ENCODE assay signal across 26 mouse cellular contexts in the genomic region with DNA sequence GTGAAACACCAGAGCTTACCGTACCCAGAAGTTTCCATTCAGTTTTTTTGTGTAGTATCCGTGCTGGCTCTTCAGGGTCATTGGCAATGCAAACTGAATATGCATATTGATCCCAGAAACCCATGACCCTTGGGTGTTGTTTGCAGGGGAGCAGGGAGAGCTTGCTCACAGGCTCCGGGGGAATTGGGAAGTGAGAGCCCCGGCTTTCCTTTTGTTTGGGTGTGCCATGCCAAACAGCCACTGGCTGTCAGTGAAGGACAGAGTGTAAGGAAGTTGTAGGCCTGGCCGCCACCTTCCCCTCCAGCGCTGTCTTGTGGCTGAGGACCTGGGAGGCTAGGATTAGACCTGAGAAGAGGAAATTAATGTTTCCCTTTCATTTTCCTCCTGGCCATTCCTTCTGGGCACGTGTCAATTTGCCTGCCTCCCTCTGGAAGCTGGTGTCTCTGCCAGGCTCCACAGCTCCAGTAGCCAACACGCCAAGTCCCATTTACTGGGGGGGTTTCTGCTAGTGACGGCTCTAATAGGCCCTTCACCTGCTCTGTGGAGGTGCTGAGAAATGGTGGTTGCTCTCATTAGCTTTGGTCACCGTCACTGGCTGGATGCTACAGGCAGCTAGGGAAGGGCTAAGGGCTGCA.
A peak's percentile ranks its signal among the peaks of the same experiment; 100 is the strongest.
DNase-seq lines count a peak whose midpoint lies in the region; ATAC-seq lines count a peak whose summit lies in the region.
"Had no signal": no experiment of that assay in that cellular context is flagged by ENCODE, and none has a peak within 500 bp of the region (broad histone marks: within the 10 kb centered on the region; RNA-seq: fewer than 3 reads in every experiment).

No protein-coding gene starts in this region.

- peak overlapping the region; percentile 68 for H3K27ac ChIP-seq in hindbrain, embryonic 13.5 days
- H3K27ac ChIP-seq in hindbrain, embryonic 12.5 days: no peak overlapping the region
- 0 out of 2 replicates have a peak overlapping the region, but pooled peaks have one; percentile 13 for H3K27ac ChIP-seq in midbrain, embryonic 10.5 days (replicated peaks)
- H3K27ac ChIP-seq in midbrain, embryonic 15.5 days: no peak overlapping the region
- peak overlapping the region; percentile 9; the same call in 1 of the 2 replicates for H3K27ac ChIP-seq in hindbrain, embryonic 16.5 days (ENCODE audit: low read depth, low read length)
- H3K27ac ChIP-seq: forebrain, embryonic 13.5 days; heart, adult 2 months; heart, embryonic 13.5 days; kidney, embryonic 15.5 days; liver, embryonic 12.5 days had no signal

- H3K27me3 ChIP-seq in hindbrain, embryonic 13.5 days: no peaks in the 10 kb centered on the region
- H3K27me3 ChIP-seq in hindbrain, embryonic 12.5 days: no peaks in the 10 kb centered on the region
- H3K27me3 ChIP-seq in midbrain, embryonic 10.5 days (ENCODE audit: low read depth, poor library complexity, severe bottlenecking): no peaks in the 10 kb centered on the region; the same call in 1 of the 2 replicates
- no peaks in the 10 kb centered on the region for H3K27me3 ChIP-seq in midbrain, embryonic 15.5 days (replicated peaks)
- no peaks in the 10 kb centered on the region for H3K27me3 ChIP-seq in hindbrain, embryonic 16.5 days (replicated peaks; ENCODE audit: control insufficient read depth, insufficient read depth, low read length)
- H3K27me3 ChIP-seq: CH12.LX; kidney, embryonic 15.5 days; liver, embryonic 12.5 days; megakaryocyte, embryonic 14.5 days had no signal

- no peak overlapping the region for H3K9ac ChIP-seq in hindbrain, embryonic 13.5 days
- no peak overlapping the region for H3K9ac ChIP-seq in hindbrain, embryonic 12.5 days
- H3K9ac ChIP-seq in midbrain, embryonic 15.5 days: no peak overlapping the region
- peak overlapping the region; percentile 12; the same call in 1 of the 2 replicates for H3K9ac ChIP-seq in hindbrain, embryonic 16.5 days (ENCODE audit: low read depth, low read length)
- H3K9ac ChIP-seq: forebrain, embryonic 13.5 days; heart, embryonic 13.5 days; kidney, embryonic 15.5 days; liver, embryonic 12.5 days; liver, postnatal 0 days had no signal

- ATAC-seq in hindbrain, embryonic 13.5 days (ENCODE audit: low FRiP score): no peak
- no peak for ATAC-seq in hindbrain, embryonic 12.5 days (ENCODE audit: low FRiP score)
- no peak for ATAC-seq in midbrain, embryonic 15.5 days (replicated peaks)
- no peak for ATAC-seq in hindbrain, embryonic 16.5 days
- ATAC-seq: activated CD4-positive, CD25-positive, alpha-beta regulatory T cell, adult 4 months; forebrain, embryonic 13.5 days; liver, embryonic 12.5 days; liver, postnatal 0 days had no signal

- 52% methylated on average over 10 of the region's 10 CpGs for WGBS in hindbrain, embryonic 13.5 days
- 54% methylated on average over 10 of the region's 10 CpGs for WGBS in hindbrain, embryonic 12.5 days
- WGBS in midbrain, embryonic 10.5 days: 77% methylated on average over 10 of the region's 10 CpGs
- WGBS in midbrain, embryonic 15.5 days: 48% methylated on average over 10 of the region's 10 CpGs
- WGBS in hindbrain, embryonic 16.5 days: 42% methylated on average over 10 of the region's 10 CpGs

- no peak overlapping the region for H3K4me3 ChIP-seq in hindbrain, embryonic 13.5 days
- H3K4me3 ChIP-seq in hindbrain, embryonic 12.5 days: no peak overlapping the region
- H3K4me3 ChIP-seq in midbrain, embryonic 10.5 days: no peak overlapping the region
- H3K4me3 ChIP-seq in midbrain, embryonic 15.5 days: no peak overlapping the region
- no peak overlapping the region for H3K4me3 ChIP-seq in hindbrain, embryonic 16.5 days (ENCODE audit: low read length)
- H3K4me3 ChIP-seq: forebrain, embryonic 13.5 days; heart, adult 2 months; heart, embryonic 13.5 days; kidney, embryonic 15.5 days; liver, embryonic 12.5 days; megakaryocyte, embryonic 14.5 days had no signal

- H3K9me3 ChIP-seq in hindbrain, embryonic 13.5 days: no peaks in the 10 kb centered on the region
- peaks cover 4% of the 10 kb centered on the region; the same call in 1 of the 2 replicates for H3K9me3 ChIP-seq in hindbrain, embryonic 12.5 days (replicated peaks)
- no peaks in the 10 kb centered on the region for H3K9me3 ChIP-seq in midbrain, embryonic 10.5 days (replicated peaks)
- H3K9me3 ChIP-seq in midbrain, embryonic 15.5 days: no peaks in the 10 kb centered on the region
- H3K9me3 ChIP-seq in hindbrain, embryonic 16.5 days (ENCODE audit: control insufficient read depth, low read length): no peaks in the 10 kb centered on the region
- H3K9me3 ChIP-seq: kidney, embryonic 15.5 days had no signal

- H3K4me2 ChIP-seq in hindbrain, embryonic 13.5 days: no peak overlapping the region
- H3K4me2 ChIP-seq in hindbrain, embryonic 12.5 days (replicated peaks): no peak overlapping the region
- H3K4me2 ChIP-seq in midbrain, embryonic 15.5 days: no peak overlapping the region
- no peak overlapping the region; the same call in 1 of the 2 replicates for H3K4me2 ChIP-seq in hindbrain, embryonic 16.5 days (ENCODE audit: low read length)
- H3K4me2 ChIP-seq: forebrain, embryonic 13.5 days; heart, embryonic 13.5 days; kidney, embryonic 15.5 days; liver, embryonic 12.5 days had no signal

- DNase-seq in cerebellum, postnatal 10 days: peak; percentile 60 to 68
- DNase-seq in cerebellum, postnatal 4 days (ENCODE audit: low spot score in 2 of 2): no peak
- no peak for DNase-seq in midbrain, embryonic 10.5 days (ENCODE audit: low spot score)
- no peak for DNase-seq in urinary bladder, postnatal 36 days (ENCODE audit: low spot score in 2 of 2)
- DNase-seq: adrenal gland, adult 2 months; gastrocnemius, postnatal 25 days; heart, adult 2 months; heart, postnatal 10 days; kidney, adult 18-20 months; kidney, postnatal 25 days; liver, postnatal 0 days; lung, postnatal 4 days; right cerebral cortex, adult 18-20 months; spleen, adult 18-20 months; thymus, postnatal 14 days had no signal

- peaks cover 41% of the 10 kb centered on the region for H3K4me1 ChIP-seq in hindbrain, embryonic 13.5 days (replicated peaks)
- H3K4me1 ChIP-seq in hindbrain, embryonic 12.5 days: peaks cover 36% of the 10 kb centered on the region
- peaks cover 21% of the 10 kb centered on the region for H3K4me1 ChIP-seq in midbrain, embryonic 10.5 days
- H3K4me1 ChIP-seq in midbrain, embryonic 15.5 days: peaks cover 30% of the 10 kb centered on the region
- peaks cover 14% of the 10 kb centered on the region for H3K4me1 ChIP-seq in hindbrain, embryonic 16.5 days (ENCODE audit: control insufficient read depth, insufficient read depth, low read depth, low read length)
- H3K4me1 ChIP-seq: liver, embryonic 12.5 days; megakaryocyte, embryonic 14.5 days had no signal

- no peaks in the 10 kb centered on the region for H3K36me3 ChIP-seq in hindbrain, embryonic 13.5 days
- no peaks in the 10 kb centered on the region for H3K36me3 ChIP-seq in hindbrain, embryonic 12.5 days
- no peaks in the 10 kb centered on the region for H3K36me3 ChIP-seq in midbrain, embryonic 10.5 days
- H3K36me3 ChIP-seq in midbrain, embryonic 15.5 days (replicated peaks): no peaks in the 10 kb centered on the region
- H3K36me3 ChIP-seq in hindbrain, embryonic 16.5 days (ENCODE audit: control insufficient read depth, insufficient read depth, low read length): no peaks in the 10 kb centered on the region
- H3K36me3 ChIP-seq: heart, embryonic 13.5 days; kidney, embryonic 15.5 days; liver, embryonic 12.5 days had no signal

Comparison
In these comparisons a context has a peak if more than half of its experiments do, and no peak if none do; other contexts are left out.
1. DNase-seq: peak in cerebellum, postnatal 10 days (2 of 2); none in cerebellum, postnatal 4 days (0 of 2), midbrain, embryonic 10.5 days (single experiment) and urinary bladder, postnatal 36 days (0 of 2).
2. H3K27ac ChIP-seq: peak in hindbrain, embryonic 13.5 days (single experiment), midbrain, embryonic 10.5 days (single experiment) and hindbrain, embryonic 16.5 days (single experiment); none in hindbrain, embryonic 12.5 days (single experiment) and midbrain, embryonic 15.5 days (single experiment).